Mouse (Mus musculus) stomach, postnatal 0 days (tissue): Measurements from ENCODE around the gene Oscp1. TPM values are rescaled to one million over a fixed set of nuclear protein-coding genes. Genes with fewer than 3 reads are reported as not detected.

Experiments
- ATAC-seq: fragments of 200-750 bp; cut with Nextera tagmentation; 2 replicates; pipeline ENCODE4 v1.8.0; 2017; ENCODE audit not compliant: low FRiP score, low TSS enrichment
- DNase-seq: peaks from one replicate; pipeline ENCODE4 v3.0.0-alpha.2; 2016; ENCODE audit warnings: low spot score
- H3K27ac ChIP-seq: fragments of 300-500 bp; sonication (generic); replicated peaks from 2 replicates; pipeline ENCODE4 v1.5.1; 2014; ENCODE audit warnings: mild to moderate bottlenecking, control low read depth
- H3K27me3 ChIP-seq: fragments of 300-500 bp; sonication (generic); 2 replicates; pipeline ENCODE4 v1.6.1; 2014; ENCODE audit warnings: low read length; ENCODE audit not compliant: control insufficient read depth, insufficient read depth
- H3K36me3 ChIP-seq: fragments of 300-500 bp; sonication (generic); 2 replicates; pipeline ENCODE4 v1.6.1; 2014; ENCODE audit warnings: low read length, mixed read lengths; ENCODE audit not compliant: control insufficient read depth, insufficient read depth
- H3K4me1 ChIP-seq: fragments of 300-500 bp; sonication (generic); replicated peaks from 2 replicates; pipeline ENCODE4 v1.6.1; 2014; ENCODE audit warnings: antibody characterized with exemption; ENCODE audit not compliant: control insufficient read depth, insufficient read depth
- H3K4me2 ChIP-seq: fragments of 300-500 bp; sonication (generic); replicated peaks from 2 replicates; pipeline ENCODE4 v1.6.1; 2014; ENCODE audit warnings: low read depth, mild to moderate bottlenecking, control low read depth, moderate library complexity
- H3K4me3 ChIP-seq: fragments of 300-500 bp; sonication (generic); 2 replicates; pipeline ENCODE4 v1.5.1; 2014; ENCODE audit warnings: low read depth, low read length, control low read depth
- H3K9ac ChIP-seq: fragments of 300-500 bp; sonication (generic); 2 replicates; pipeline ENCODE4 v1.6.1; 2014; ENCODE audit warnings: mild to moderate bottlenecking, low read length, control low read depth, mixed read lengths
- H3K9me3 ChIP-seq: fragments of 300-500 bp; sonication (generic); 2 replicates; pipeline ENCODE4 v1.6.1; 2016; ENCODE audit warnings: low read length; ENCODE audit not compliant: control insufficient read depth
- CTCF ChIP-seq: IDR thresholded peaks from 2 replicates; pipeline ENCODE4 v1.5.1; 2016; ENCODE audit warnings: antibody characterized with exemption, low read depth, mild to moderate bottlenecking, moderate library complexity
- EP300 ChIP-seq: optimal IDR thresholded peaks from 2 replicates; pipeline ENCODE3; 2016; ENCODE audit warnings: antibody characterized with exemption
- WGBS: fragments of 180-500 bp; shearing (Covaris S2); extraction: QIAGEN DNeasy Blood & Tissue Kit; methylation state at CpG from one replicate; pipeline ENCODE4 v1.1.7; 2014; 5-methylcytosine and 5-hydroxymethylcytosine counted together
- polyA plus RNA-seq: library from polyadenylated mRNA; unstranded; fragments of >200 nt; fragmentation: Nextera tagmentation; extraction: Ambion mirVana; gene quantifications from 2 replicates; pipeline ENCODE4 v1.2.1, GENCODE M21; 2015

Gene Oscp1
- polyA plus RNA-seq, 1 experiment from 2014 or later, result 3.6 TPM

DNA sequence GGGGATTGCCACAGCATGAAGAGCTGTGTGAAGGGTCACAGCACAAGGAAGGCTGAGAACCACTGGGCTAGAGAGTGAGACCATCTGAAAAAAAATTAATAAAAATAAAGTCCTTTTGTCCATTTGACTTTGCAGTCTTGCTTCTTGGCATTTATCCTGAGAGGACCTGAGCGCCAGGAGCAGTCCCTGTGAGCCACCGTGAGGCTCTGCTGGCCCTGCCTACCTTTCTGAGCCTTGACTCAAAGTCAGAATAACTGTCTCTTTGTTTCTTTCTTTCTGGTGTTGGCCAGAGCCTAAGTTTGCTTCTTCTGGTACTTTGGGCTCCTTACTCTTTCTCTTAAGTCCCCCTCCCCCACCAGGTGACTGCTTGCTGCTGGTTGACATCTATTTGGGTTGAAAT, 62.1 kb downstream of the Oscp1 start:
- no peak for DNase-seq
- TF ChIP-seq CTCF, result no peak
- TF ChIP-seq EP300, result no peak
- WGBS, result 95% methylated on average over 2 of the region's 2 CpGs

DNA sequence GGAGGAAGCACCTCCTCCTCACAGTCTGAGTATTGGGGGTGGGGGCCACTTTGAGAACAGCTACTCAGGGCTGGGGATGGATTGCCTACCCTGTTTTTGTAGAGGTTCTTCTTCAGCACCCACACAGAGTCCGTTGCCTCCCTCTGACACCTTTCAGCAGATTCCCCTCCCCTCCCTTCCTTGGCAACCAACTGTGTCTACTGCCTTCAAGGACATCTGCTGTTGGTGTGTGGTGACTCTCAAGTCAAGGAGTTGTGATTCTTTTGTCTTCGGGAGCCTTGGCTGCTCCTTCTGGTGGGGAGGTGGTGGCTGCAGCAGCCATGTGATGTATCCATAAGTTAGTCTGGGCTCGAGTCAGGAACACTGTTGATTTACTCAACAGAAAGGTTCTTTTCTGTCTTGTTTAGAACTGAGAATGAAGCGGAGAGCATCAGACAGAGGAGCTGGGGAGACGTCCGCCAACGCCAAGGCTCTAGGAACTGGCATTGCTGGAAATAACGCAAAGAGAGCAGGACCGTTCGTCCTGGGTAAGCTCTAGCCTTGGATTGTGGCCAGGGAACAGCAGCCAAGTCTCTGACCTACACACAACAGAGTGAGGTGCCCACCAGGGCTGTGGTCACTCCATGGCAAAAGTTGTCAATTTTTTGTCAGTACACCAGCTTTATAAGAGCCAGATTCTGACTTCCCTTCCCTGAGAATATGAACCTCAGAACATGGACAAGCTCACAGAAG, 65.1 kb downstream of the Oscp1 start:
- no peak for ATAC-seq
- 75% methylated on average over 10 of the region's 10 CpGs for WGBS
- peaks cover 15% of the 10 kb centered on the region for H3K36me3 ChIP-seq
- H3K4me1 ChIP-seq, result no peaks in the 10 kb centered on the region
- no peak overlapping the region for H3K4me3 ChIP-seq
- no peaks in the 10 kb centered on the region for H3K27me3 ChIP-seq
- H3K4me2 ChIP-seq, result no peak overlapping the region
- DNase-seq, result no peak
- TF ChIP-seq EP300, result no peak
- TF ChIP-seq CTCF, result no peak
- no peak overlapping the region for H3K9ac ChIP-seq
- no peak overlapping the region for H3K27ac ChIP-seq
- no peaks in the 10 kb centered on the region for H3K9me3 ChIP-seq

More for the DNA sequence above, 62.1 kb downstream of the Oscp1 start:
- no peak overlapping the region for H3K9ac ChIP-seq
- no peaks in the 10 kb centered on the region for H3K9me3 ChIP-seq
- no peaks in the 10 kb centered on the region for H3K27me3 ChIP-seq
- H3K4me1 ChIP-seq, result no peaks in the 10 kb centered on the region
- H3K36me3 ChIP-seq, result peaks cover 7% of the 10 kb centered on the region
- no peak overlapping the region for H3K4me3 ChIP-seq
- ATAC-seq, result no peak
- H3K27ac ChIP-seq, result no peak overlapping the region
- H3K4me2 ChIP-seq, result no peak overlapping the region

DNA sequence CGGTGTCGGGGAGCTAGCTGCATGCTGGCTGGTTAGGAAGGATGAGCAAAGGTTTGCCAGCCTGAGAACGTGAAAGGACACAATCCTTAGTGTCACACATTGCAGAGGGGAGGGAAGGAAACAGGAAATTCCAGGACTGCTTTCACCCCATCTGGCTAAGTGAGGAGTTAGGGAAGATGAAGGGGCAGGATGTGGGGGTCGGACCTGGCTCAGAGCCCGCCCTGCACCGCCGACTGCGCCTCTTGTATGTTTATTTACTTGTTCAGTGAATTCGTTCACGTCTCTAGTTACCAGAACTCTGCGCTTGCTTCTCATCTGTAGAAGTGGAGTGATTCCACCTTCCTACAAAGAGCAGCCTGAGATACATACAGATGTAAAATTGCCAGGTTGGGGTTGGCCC, 72.1 kb downstream of the Oscp1 start:
- H3K27ac ChIP-seq, result peak overlapping the region; percentile 45
- no peak overlapping the region for H3K4me2 ChIP-seq
- no peaks in the 10 kb centered on the region for H3K4me1 ChIP-seq
- H3K36me3 ChIP-seq, result peaks cover 28% of the 10 kb centered on the region
- H3K9ac ChIP-seq, result no peak overlapping the region
- no peak for DNase-seq
- WGBS, result 32% methylated on average over 11 of the region's 11 CpGs
- H3K27me3 ChIP-seq, result no peaks in the 10 kb centered on the region
- TF ChIP-seq EP300 (no peak), CTCF (no peak)
- H3K9me3 ChIP-seq, result no peaks in the 10 kb centered on the region
- no peak overlapping the region for H3K4me3 ChIP-seq
- ATAC-seq, result no peak

DNA sequence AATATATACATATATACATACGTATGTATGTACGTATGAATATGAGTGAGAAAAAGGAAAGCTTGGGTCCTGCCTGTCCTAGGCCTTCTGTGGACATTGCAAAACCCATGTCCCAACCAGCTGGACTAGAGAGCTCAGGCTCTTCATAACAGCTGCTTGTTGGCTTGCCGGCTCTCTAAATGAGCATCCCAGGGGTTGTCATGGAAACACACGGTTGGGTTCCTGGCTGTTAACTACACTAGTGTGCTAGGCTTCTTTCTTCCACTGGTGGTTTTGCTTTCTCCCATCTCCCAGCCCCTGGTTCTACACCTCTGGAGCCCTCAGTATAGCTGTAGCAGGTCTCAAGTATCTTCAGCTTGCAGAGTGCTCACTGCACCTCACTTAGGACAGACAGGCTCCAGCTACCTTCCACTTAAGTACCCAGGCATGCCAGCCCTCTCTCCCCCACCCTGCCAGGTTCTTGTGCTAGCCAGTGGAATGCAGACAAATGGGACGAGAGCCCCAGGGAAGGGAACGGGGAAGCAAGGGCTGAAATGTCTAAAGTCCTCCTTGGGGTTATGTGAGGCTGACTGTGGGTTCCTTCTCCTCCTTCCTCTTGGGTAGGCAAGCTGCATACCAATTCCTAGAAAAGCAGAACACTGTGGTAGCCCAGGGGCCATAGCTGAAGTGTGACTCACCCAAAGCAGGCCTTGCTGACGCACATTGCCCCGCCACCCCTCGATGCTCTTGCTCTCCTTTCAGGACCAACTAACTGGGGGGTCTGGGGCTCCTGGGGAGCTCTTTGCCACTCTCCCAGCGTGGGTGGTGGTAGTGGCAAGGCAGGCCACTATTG, 73.1 kb downstream of the Oscp1 start:
- no peaks in the 10 kb centered on the region for H3K9me3 ChIP-seq
- WGBS, result 47% methylated on average over 10 of the region's 10 CpGs
- H3K9ac ChIP-seq, result no peak overlapping the region
- H3K36me3 ChIP-seq, result peaks cover 27% of the 10 kb centered on the region
- no peak overlapping the region for H3K4me3 ChIP-seq
- no peaks in the 10 kb centered on the region for H3K4me1 ChIP-seq
- H3K27me3 ChIP-seq, result no peaks in the 10 kb centered on the region
- TF ChIP-seq EP300 (peak; percentile 30), CTCF (no peak)
- DNase-seq (no peak), ATAC-seq (peak; percentile 68)
- no peak overlapping the region for H3K4me2 ChIP-seq
- peak overlapping the region; percentile 74 for H3K27ac ChIP-seq

DNA sequence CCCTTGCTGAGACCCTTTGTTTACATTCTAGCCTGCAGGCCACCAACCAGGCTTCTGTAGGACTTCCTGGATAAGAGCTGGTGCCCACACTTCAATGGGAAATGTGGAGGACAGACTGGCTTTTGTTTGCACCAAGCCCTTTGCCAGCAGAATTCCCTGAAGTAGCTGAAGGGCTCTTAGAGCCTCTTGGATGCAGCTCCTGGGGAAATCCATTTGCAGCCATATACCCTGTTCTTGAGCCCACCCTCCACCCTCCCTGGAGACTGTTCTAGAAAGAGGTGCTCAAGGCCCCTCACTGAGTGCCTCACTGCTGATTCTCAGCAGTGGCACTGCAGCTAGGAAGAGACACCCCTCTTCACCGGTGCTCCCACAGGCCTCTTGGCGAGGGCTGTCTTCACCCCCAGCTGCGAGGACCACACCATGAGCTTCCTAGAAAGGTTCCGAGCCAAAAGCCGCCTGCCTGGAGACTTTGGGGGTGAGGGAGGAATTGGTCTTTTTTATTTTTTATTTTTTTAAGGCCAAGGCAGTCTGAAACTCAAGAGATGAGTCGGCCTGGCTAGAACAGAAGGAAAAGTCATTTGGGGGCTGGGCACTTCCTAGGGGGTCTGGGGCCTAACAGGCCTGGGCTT, 74.4 kb downstream of the Oscp1 start:
- H3K4me1 ChIP-seq, result no peaks in the 10 kb centered on the region
- DNase-seq, result no peak

More for the DNA sequence above, 74.4 kb downstream of the Oscp1 start:
- peaks cover 23% of the 10 kb centered on the region for H3K36me3 ChIP-seq
- no peak overlapping the region for H3K4me3 ChIP-seq
- no peaks in the 10 kb centered on the region for H3K9me3 ChIP-seq
- H3K27me3 ChIP-seq, result no peaks in the 10 kb centered on the region
- WGBS, result 57% methylated on average over 6 of the region's 6 CpGs
- no peak overlapping the region for H3K9ac ChIP-seq
- ATAC-seq, result no peak
- no peak for TF ChIP-seq CTCF
- TF ChIP-seq EP300, result no peak
- H3K27ac ChIP-seq, result peak overlapping the region; percentile 74
- no peak overlapping the region for H3K4me2 ChIP-seq
